Mouse (Mus musculus): ENCODE data around the gene Abcg8. TPM values are rescaled to one million over a fixed set of nuclear protein-coding genes. Genes with fewer than 3 reads are reported as not detected.

The Abcg8 gene
- polyA plus RNA-seq, 1 experiment from 2014 or later, result 0.14 TPM

DNA sequence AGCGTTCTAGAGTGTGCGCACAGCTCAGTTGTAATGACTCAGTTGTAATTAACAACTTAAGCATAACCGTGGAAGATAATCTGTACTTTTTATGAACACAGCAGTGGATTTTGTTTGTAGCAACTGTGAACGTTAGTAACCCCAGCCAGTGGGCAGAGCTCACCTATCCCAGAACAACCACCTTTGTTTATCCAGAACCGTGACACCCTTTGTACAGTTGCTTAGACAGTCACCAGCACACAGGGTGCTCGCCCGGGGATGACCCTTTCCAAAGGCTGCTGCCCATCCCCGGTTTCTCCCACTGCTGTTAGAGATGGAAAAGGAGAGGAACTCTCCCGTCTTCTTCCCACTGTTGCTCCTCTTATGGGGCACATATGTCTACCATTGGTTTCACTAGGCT lies 22.6 kb upstream of the Abcg8 start:
- ATAC-seq (ENCODE audit: low read depth) (no peak), DNase-seq (ENCODE audit: low spot score) (no peak)
- no peak overlapping the region for H3K9ac ChIP-seq (ENCODE audit: low read depth, low read length)
- no peak overlapping the region for H3K27ac ChIP-seq (replicated peaks; ENCODE audit: low read depth, low read length)
- H3K4me1 ChIP-seq (ENCODE audit: control insufficient read depth, insufficient read depth, low read length), result peaks cover 6% of the 10 kb centered on the region; the same call in 1 of the 2 replicates
- H3K36me3 ChIP-seq (ENCODE audit: control insufficient read depth, insufficient read depth, low read length), result peaks cover 12% of the 10 kb centered on the region
- WGBS, result 88% methylated on average over 9 of the region's 9 CpGs
- no peaks in the 10 kb centered on the region for H3K27me3 ChIP-seq (replicated peaks; ENCODE audit: control insufficient read depth, insufficient read depth, low read length)
- no peaks in the 10 kb centered on the region for H3K9me3 ChIP-seq (ENCODE audit: control insufficient read depth, low read length)
- H3K4me3 ChIP-seq (ENCODE audit: low read depth, low read length), result no peak overlapping the region
- H3K4me2 ChIP-seq (ENCODE audit: low read depth, low read length), result no peak overlapping the region

DNA sequence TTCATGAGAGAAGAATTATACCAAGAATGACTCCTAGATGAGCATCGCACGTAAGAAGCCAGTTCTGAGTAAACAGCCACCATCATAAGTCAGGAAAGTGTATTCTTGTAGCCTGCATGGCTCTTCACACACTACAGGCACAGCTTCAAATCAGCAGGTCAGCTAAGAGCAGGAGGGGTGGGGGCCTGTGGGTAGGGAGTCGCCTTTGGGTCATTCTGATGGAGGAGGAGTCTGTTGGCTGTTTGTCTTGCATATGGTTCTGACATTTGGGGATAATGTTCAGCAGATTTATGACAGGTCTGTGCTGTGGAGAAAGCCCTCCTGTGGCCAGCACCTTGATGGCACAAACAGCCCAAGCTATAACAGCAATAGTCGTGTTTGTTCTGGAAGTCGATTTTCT lies 19.9 kb upstream of the Abcg8 start:
- Histone ChIP-seq H3K27ac (replicated peaks; ENCODE audit: low read depth, low read length) (no peak overlapping the region), H3K4me1 (ENCODE audit: control insufficient read depth, insufficient read depth, low read length) (peaks cover 6% of the 10 kb centered on the region; the same call in 1 of the 2 replicates), H3K36me3 (ENCODE audit: control insufficient read depth, insufficient read depth, low read length) (peaks cover 12% of the 10 kb centered on the region), H3K4me3 (ENCODE audit: low read depth, low read length) (no peak overlapping the region), H3K9ac (ENCODE audit: low read depth, low read length) (no peak overlapping the region), H3K9me3 (ENCODE audit: control insufficient read depth, low read length) (no peaks in the 10 kb centered on the region), H3K4me2 (ENCODE audit: low read depth, low read length) (no peak overlapping the region), H3K27me3 (replicated peaks; ENCODE audit: control insufficient read depth, insufficient read depth, low read length) (no peaks in the 10 kb centered on the region)
- ATAC-seq (ENCODE audit: low read depth) (no peak), DNase-seq (ENCODE audit: low spot score) (no peak)
- WGBS, result 74% methylated on average over 5 of the region's 5 CpGs

DNA sequence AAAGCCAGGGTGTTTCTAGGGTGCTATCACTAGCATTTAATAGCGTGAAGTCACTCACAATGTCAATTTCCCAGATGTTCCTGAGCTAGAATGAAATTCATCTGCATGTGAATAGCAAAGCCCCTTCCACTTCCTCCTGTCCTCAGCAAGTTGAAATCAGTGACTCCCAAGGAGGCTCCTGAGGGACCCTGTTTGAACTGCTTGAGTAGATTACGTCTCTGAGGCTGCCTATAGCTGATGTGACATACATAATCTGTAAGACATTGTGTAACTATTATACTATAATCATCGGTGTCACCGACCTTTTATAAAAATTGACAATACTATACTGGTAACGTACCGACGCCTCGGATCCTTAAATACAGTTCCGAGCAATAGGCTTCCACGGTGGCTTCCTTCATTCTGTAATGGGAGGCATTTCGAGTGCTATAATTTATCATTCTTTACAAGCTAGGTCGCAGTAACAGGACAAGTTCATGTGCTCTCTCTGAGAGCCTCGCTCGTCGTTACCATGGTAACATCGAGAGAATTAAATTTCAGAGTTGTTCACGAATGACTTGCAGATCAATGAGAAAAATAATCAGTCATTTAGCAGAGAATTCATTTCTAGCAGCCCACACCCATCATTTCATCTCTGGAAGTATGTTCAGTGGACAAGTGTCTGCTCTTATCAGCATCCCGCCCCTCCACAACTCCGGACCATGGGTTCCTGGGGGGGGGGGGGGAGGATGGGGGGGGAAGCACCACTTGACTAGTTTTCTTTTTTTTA lies 19.3 kb upstream of the Abcg8 start:
- H3K4me3 ChIP-seq (ENCODE audit: low read depth, low read length), result no peak overlapping the region
- peaks cover 12% of the 10 kb centered on the region for H3K36me3 ChIP-seq (ENCODE audit: control insufficient read depth, insufficient read depth, low read length)
- 64% methylated on average over 19 of the region's 19 CpGs for WGBS
- no peak overlapping the region for H3K4me2 ChIP-seq (ENCODE audit: low read depth, low read length)
- DNase-seq (ENCODE audit: low spot score) (no peak), ATAC-seq (ENCODE audit: low read depth) (no peak)
- peaks cover 9% of the 10 kb centered on the region; the same call in 1 of the 2 replicates for H3K4me1 ChIP-seq (ENCODE audit: control insufficient read depth, insufficient read depth, low read length)
- no peaks in the 10 kb centered on the region for H3K27me3 ChIP-seq (replicated peaks; ENCODE audit: control insufficient read depth, insufficient read depth, low read length)
- H3K9me3 ChIP-seq (ENCODE audit: control insufficient read depth, low read length), result no peaks in the 10 kb centered on the region
- no peak overlapping the region for H3K27ac ChIP-seq (replicated peaks; ENCODE audit: low read depth, low read length)
- no peak overlapping the region for H3K9ac ChIP-seq (ENCODE audit: low read depth, low read length)

DNA sequence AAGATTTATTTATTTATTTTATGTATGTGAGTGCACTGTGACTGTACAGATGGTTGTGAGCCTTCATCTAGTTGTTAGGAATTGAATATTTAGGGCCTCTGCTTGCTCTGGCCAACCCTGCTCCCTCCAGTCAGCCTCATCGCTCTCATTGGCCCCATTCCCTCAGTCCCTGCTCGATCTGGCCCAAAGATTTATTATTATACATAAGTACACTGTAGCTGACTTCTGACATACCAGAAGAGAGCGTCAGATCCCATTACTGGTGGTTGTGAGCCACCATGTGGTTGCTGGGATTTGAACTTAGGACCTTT lies 18.7 kb upstream of the Abcg8 start:
- H3K27me3 ChIP-seq (replicated peaks; ENCODE audit: control insufficient read depth, insufficient read depth, low read length), result no peaks in the 10 kb centered on the region
- H3K27ac ChIP-seq (replicated peaks; ENCODE audit: low read depth, low read length), result no peak overlapping the region
- no peak overlapping the region for H3K4me3 ChIP-seq (ENCODE audit: low read depth, low read length)
- H3K9ac ChIP-seq (ENCODE audit: low read depth, low read length), result no peak overlapping the region
- H3K4me1 ChIP-seq (ENCODE audit: control insufficient read depth, insufficient read depth, low read length), result peaks cover 12% of the 10 kb centered on the region; the same call in 1 of the 2 replicates
- 53% methylated on average over 3 of the region's 3 CpGs for WGBS
- H3K4me2 ChIP-seq (ENCODE audit: low read depth, low read length), result no peak overlapping the region
- DNase-seq (ENCODE audit: low spot score), result no peak
- peaks cover 12% of the 10 kb centered on the region for H3K36me3 ChIP-seq (ENCODE audit: control insufficient read depth, insufficient read depth, low read length)
- H3K9me3 ChIP-seq (ENCODE audit: control insufficient read depth, low read length), result no peaks in the 10 kb centered on the region
- ATAC-seq (ENCODE audit: low read depth), result no peak

DNA sequence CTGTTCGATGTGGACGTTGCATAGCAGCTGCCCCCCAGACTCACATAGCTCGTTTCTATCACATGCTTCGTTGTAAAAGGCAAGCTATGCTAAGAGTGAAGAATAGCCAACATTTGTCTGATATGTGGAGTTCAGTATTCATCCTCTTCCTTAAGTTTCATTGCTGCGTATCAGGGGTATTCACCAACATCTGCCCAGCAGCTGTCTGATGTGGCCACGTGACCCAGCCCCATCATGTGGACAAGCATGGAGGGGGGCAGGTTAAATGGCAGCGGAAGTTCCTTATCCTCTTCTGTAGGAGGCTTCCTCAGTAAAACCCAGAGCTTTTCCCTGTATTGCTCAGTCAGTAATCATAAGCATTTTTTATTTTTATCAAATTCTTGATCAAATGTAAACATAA lies 18.3 kb upstream of the Abcg8 start:
- peaks cover 12% of the 10 kb centered on the region for H3K36me3 ChIP-seq (ENCODE audit: control insufficient read depth, insufficient read depth, low read length)
- H3K27ac ChIP-seq (replicated peaks; ENCODE audit: low read depth, low read length), result no peak overlapping the region
- H3K4me3 ChIP-seq (ENCODE audit: low read depth, low read length), result no peak overlapping the region
- peaks cover 12% of the 10 kb centered on the region; the same call in 1 of the 2 replicates for H3K4me1 ChIP-seq (ENCODE audit: control insufficient read depth, insufficient read depth, low read length)
- H3K4me2 ChIP-seq (ENCODE audit: low read depth, low read length), result no peak overlapping the region
- no peaks in the 10 kb centered on the region for H3K9me3 ChIP-seq (ENCODE audit: control insufficient read depth, low read length)
- DNase-seq (ENCODE audit: low spot score) (no peak), ATAC-seq (ENCODE audit: low read depth) (no peak)
- H3K27me3 ChIP-seq (replicated peaks; ENCODE audit: control insufficient read depth, insufficient read depth, low read length), result no peaks in the 10 kb centered on the region
- H3K9ac ChIP-seq (ENCODE audit: low read depth, low read length), result no peak overlapping the region
- WGBS, result 52% methylated on average over 7 of the region's 7 CpGs

DNA sequence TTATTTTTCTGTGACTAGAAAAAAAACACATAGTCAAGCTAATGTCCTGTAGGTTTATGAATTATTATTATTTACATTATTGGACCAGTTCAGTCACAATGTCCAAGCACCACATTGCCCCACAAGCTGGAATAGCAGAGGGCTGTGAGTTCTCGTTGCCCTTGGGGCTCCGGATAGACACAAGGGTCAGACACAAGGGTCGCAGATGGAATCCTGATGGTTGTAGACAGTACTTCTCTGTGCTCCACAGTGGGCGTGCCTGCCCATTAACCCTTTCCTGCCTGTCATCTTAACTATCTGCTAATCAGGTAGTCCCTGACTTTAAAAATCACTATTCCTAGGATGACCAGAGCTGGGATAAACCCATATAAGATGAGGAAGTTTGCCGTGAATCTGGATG lies 17.9 kb upstream of the Abcg8 start:
- no peaks in the 10 kb centered on the region for H3K27me3 ChIP-seq (replicated peaks; ENCODE audit: control insufficient read depth, insufficient read depth, low read length)
- DNase-seq (ENCODE audit: low spot score), result no peak
- 24% methylated on average over 5 of the region's 5 CpGs for WGBS
- H3K4me1 ChIP-seq (ENCODE audit: control insufficient read depth, insufficient read depth, low read length), result peaks cover 12% of the 10 kb centered on the region; the same call in 1 of the 2 replicates
- peaks cover 8% of the 10 kb centered on the region for H3K36me3 ChIP-seq (ENCODE audit: control insufficient read depth, insufficient read depth, low read length)
- H3K9me3 ChIP-seq (ENCODE audit: control insufficient read depth, low read length), result no peaks in the 10 kb centered on the region
- no peak overlapping the region for H3K27ac ChIP-seq (replicated peaks; ENCODE audit: low read depth, low read length)
- no peak overlapping the region for H3K4me2 ChIP-seq (ENCODE audit: low read depth, low read length)
- no peak for ATAC-seq (ENCODE audit: low read depth)
- H3K9ac ChIP-seq (ENCODE audit: low read depth, low read length), result no peak overlapping the region
- H3K4me3 ChIP-seq (ENCODE audit: low read depth, low read length), result no peak overlapping the region

DNA sequence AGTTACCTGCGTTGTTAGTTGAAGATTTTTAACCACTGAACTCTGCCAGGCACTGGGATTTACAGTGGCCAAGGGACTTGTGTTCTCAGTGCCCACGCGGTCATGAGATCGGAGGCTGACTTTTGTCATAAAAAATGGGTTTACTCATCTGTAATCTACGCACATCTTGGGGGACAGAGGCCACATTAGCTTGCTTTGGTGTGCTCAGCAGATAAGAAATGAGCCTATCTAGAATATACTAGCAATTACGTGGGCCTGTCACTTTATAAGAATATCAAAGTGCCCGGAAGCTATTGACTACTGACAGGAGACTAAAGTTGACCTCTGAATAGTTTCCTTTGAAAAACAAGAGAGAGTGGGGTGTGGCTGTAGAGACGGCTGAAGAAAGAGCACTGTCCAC lies 17.2 kb upstream of the Abcg8 start:
- ATAC-seq (ENCODE audit: low read depth) (no peak), DNase-seq (ENCODE audit: low spot score) (no peak)
- Histone ChIP-seq H3K27ac (replicated peaks; ENCODE audit: low read depth, low read length) (no peak overlapping the region), H3K27me3 (replicated peaks; ENCODE audit: control insufficient read depth, insufficient read depth, low read length) (no peaks in the 10 kb centered on the region), H3K9me3 (ENCODE audit: control insufficient read depth, low read length) (no peaks in the 10 kb centered on the region), H3K4me2 (ENCODE audit: low read depth, low read length) (no peak overlapping the region), H3K4me3 (ENCODE audit: low read depth, low read length) (no peak overlapping the region), H3K4me1 (ENCODE audit: control insufficient read depth, insufficient read depth, low read length) (peaks cover 12% of the 10 kb centered on the region; the same call in 1 of the 2 replicates), H3K9ac (ENCODE audit: low read depth, low read length) (no peak overlapping the region), H3K36me3 (ENCODE audit: control insufficient read depth, insufficient read depth, low read length) (0 out of 2 replicates have a peak, but pooled peaks cover under 1% of the 10 kb centered on the region)
- 70% methylated on average over 8 of the region's 8 CpGs for WGBS

DNA sequence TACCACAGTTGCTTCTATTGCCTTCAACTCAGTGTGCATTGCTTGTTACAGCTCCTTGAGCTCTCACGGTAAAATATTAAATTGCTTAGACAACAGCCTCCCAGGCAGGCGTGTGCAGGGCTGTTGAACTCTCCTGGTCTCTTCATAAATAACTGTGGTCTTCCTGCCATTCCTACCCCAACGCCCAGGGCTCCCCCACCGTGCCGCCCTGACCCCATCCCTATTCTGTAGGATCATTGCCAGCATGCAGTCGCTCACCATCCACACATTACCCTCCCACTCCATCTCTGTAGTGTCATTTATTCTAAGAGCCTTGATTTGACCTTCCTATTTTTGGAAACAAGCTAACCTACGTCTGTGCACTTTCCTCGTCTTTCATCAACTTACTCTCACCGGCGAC lies 11.0 kb upstream of the Abcg8 start:
- no peaks in the 10 kb centered on the region for H3K9me3 ChIP-seq (ENCODE audit: control insufficient read depth, low read length)
- H3K27ac ChIP-seq (replicated peaks; ENCODE audit: low read depth, low read length), result no peak overlapping the region
- DNase-seq (ENCODE audit: low spot score), result no peak
- H3K27me3 ChIP-seq (replicated peaks; ENCODE audit: control insufficient read depth, insufficient read depth, low read length), result no peaks in the 10 kb centered on the region
- no peak for ATAC-seq (ENCODE audit: low read depth)
- H3K4me2 ChIP-seq (ENCODE audit: low read depth, low read length), result no peak overlapping the region
- H3K36me3 ChIP-seq (ENCODE audit: control insufficient read depth, insufficient read depth, low read length), result no peaks in the 10 kb centered on the region
- peaks cover 8% of the 10 kb centered on the region; the same call in 1 of the 2 replicates for H3K4me1 ChIP-seq (ENCODE audit: control insufficient read depth, insufficient read depth, low read length)
- 38% methylated on average over 10 of the region's 10 CpGs for WGBS
- no peak overlapping the region for H3K4me3 ChIP-seq (ENCODE audit: low read depth, low read length)
- H3K9ac ChIP-seq (ENCODE audit: low read depth, low read length), result no peak overlapping the region

DNA sequence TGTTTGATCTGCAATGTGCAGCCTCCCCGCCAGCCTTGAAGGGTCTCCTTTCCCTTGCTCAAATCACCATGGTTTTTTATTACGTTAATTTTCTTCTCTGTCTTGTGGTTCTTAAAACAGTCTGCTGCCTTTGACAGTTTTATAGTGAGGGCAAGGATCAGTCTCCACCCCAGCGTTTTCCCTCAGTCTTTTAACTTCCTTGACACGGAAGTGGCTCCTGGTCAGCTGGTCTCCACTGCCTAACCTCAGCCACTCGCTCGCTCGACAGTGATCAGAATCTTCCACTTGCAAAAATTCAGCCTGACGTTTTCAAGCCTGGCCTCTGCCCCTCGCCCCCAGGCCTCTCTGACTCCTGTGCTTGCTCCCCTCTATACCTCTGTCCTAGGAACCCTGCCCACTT lies 10.4 kb upstream of the Abcg8 start:
- DNase-seq (ENCODE audit: low spot score) (no peak), ATAC-seq (ENCODE audit: low read depth) (no peak)
- Histone ChIP-seq H3K4me2 (ENCODE audit: low read depth, low read length) (no peak overlapping the region), H3K27me3 (replicated peaks; ENCODE audit: control insufficient read depth, insufficient read depth, low read length) (no peaks in the 10 kb centered on the region), H3K36me3 (ENCODE audit: control insufficient read depth, insufficient read depth, low read length) (no peaks in the 10 kb centered on the region), H3K4me1 (ENCODE audit: control insufficient read depth, insufficient read depth, low read length) (peaks cover 8% of the 10 kb centered on the region; the same call in 1 of the 2 replicates), H3K9ac (ENCODE audit: low read depth, low read length) (no peak overlapping the region), H3K9me3 (ENCODE audit: control insufficient read depth, low read length) (no peaks in the 10 kb centered on the region), H3K27ac (replicated peaks; ENCODE audit: low read depth, low read length) (no peak overlapping the region), H3K4me3 (ENCODE audit: low read depth, low read length) (no peak overlapping the region)
- 33% methylated on average over 9 of the region's 9 CpGs for WGBS
